Mouse (Mus musculus) embryo, embryonic 10.5 days (tissue): Measurements from ENCODE around the gene Hist1h3b.

Experiments used
- DNase-seq: peaks from one replicate; pipeline ENCODE4 v3.0.0-alpha.2; 2015; ENCODE audit warnings: low spot score

Gene Hist1h3b

DNA sequence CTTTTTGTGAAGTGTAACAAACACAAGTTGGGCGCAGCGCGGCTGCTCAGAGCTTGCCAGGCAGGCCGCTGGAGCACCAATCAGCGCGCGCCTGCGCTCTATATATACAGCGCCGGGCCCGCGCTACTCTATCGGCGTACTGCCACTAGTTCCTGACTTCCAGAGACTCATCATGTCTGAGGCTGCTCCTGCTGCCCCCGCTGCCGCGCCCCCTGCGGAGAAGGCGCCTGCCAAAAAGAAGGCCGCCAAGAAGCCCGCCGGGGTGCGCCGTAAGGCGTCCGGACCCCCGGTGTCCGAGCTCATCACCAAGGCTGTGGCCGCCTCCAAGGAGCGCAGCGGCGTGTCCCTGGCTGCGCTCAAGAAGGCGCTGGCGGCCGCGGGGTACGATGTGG, 13.4 kb upstream of the Hist1h3b start, which contains the start of gene Hist1h1c:
TSS of gene Hist1h1c (plus strand) at position 132 of the 392 bp plus-strand sequence.
- peak; percentile 96 for DNase-seq

DNA sequence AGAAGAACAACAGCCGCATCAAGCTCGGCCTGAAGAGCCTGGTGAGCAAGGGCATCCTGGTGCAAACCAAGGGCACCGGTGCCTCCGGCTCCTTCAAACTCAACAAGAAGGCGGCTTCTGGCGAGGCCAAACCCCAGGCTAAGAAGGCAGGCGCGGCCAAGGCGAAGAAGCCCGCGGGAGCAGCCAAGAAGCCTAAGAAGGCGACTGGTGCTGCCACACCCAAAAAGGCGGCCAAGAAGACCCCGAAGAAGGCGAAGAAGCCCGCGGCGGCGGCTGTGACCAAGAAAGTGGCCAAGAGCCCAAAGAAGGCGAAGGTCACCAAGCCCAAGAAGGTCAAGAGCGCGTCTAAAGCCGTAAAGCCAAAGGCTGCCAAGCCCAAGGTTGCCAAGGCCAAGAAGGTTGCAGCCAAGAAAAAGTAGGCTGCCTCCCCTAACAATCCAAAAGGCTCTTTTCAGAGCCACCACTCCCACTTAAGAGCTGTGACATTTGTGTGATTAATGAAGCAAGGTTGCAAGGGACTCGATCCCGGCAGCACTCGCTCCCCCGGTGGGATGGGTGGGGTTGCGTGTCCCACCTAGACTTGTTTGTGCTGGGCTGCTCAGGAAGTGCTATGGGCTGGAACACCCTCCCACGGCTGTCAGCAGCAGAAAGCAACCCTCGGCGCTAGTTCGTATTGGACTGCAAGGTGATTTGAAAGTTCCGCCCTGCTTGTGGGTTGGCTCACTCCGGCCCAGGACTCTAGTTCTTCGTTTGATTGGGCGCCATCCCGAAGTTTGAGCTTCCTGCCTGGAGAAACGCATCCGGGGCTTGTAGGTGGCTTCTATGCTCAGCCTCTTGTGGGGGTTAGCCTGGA, 12.8 kb upstream of the Hist1h3b start:
- peak; percentile 94 for DNase-seq

DNA sequence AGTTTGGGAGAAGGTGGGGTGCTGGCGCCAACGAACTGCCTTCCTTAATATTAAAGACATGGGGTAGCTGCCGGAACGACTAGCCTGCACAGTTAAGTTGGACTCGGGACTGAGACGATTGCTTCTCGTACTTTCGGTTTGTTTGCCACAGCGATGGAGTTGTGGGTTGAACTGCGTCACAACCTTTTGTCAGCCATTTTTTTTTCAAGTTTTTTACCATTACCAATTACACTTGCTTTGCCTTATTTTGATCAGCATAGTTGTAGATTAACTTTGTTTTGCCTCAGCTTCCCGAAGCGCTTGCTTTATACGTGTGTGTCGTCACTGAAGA, 12.2 kb upstream of the Hist1h3b start:
- DNase-seq, result no peak

DNA sequence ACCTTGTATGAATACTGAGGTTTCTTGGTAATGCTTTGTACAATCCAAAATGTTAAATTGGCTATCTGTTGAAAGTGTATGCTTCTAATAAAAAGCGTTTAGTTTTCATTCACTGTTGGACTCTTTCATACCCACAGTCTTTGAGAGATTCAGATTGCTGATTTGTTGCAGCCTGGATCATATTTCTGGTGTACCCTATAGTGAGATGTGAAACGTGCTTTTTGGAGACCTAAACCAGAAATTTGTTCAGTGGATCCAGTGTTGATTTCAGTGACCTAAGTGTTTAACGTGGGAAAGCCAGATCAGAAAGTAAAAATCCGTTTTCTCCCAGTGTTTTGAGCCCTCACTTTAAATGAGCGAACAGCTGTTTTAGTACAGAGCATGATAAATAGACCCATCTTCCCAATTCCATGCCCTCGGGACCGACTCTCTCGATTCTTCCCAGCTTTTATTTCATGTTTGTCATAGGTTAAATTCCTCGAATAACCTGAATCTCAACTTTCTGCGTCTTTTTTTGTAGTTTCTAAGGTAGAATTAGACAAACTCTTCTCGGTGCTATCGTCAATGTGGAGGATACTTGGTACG, 11.7 kb upstream of the Hist1h3b start:
- DNase-seq, result peak; percentile 63

DNA sequence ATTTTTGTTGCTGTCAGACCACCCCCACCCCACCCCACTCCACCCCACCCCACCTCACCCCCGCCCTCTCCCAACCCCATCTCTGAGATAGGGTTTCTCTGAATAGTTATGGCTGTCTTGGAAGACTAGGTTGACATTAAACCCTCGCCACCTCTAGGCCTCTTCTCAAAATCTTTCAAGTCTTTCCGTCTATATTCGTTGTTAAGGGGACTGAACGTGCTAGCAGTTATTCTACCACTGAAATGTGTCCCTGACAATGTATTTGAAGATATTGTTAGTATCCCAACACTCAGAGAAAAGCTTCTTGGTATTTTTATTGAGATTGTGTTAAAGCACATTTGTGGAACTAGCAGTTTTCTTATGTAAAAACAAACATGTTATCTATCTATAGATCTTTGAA, 11.2 kb upstream of the Hist1h3b start:
- peak; percentile 35 for DNase-seq

DNA sequence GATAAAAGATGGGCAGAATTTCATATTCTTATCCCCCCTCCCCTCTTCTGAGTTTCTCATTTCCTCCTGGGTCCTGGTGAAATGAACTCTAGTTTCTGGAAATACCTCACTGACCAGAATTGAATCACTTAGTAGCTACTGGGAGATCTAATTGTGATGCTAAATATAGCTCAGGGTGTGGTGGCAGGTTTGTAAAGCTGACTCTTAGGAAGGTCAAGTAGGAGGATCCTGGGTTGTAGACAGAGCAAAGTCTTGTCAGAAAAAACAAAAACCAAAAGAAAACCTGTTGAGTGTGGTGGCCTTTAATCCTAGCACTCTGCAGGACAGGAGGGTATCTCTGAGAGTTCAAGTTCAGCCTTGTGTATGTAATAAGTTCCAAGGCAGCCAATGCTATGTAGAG, 10.1 kb upstream of the Hist1h3b start:
- no peak for DNase-seq

DNA sequence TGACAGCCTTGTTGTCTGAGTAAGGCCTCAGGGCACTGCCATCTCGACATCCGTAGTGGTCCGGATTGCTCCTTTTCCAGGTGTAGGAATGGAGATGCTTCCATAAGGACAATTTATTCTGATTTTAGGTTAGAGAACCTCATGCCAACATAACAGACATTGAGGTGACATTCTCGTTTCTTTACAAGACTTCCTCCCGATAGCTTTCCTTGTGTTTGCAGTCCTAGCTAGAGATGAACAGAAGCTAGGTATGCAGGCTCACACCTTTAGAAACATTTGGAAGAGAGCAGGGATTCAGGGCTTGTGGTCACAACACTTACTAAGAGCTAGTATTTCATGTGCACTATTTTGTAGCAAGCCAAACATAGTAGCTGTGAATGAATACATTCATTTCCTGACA, 8.9 kb upstream of the Hist1h3b start:
- peak; percentile 33 for DNase-seq

DNA sequence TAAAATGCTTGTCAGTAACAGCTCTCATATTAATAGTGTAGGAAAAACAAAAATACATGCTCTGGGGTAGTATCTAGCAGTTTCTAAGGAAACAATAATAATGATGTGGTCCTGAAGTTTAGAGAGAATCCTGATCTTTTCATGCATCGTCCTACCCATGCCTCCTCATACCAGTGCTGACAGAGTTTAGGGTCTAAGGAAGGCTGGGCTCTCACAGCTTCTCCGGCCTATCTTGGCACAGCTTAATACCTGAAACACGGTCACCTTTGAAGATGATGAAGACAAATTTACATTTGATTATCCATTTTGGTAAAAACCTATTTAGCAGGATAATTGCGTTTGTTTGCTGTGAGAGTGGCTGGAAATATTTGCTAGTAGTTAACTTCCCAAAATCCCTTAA, 8.1 kb upstream of the Hist1h3b start:
- peak; percentile 63 for DNase-seq

DNA sequence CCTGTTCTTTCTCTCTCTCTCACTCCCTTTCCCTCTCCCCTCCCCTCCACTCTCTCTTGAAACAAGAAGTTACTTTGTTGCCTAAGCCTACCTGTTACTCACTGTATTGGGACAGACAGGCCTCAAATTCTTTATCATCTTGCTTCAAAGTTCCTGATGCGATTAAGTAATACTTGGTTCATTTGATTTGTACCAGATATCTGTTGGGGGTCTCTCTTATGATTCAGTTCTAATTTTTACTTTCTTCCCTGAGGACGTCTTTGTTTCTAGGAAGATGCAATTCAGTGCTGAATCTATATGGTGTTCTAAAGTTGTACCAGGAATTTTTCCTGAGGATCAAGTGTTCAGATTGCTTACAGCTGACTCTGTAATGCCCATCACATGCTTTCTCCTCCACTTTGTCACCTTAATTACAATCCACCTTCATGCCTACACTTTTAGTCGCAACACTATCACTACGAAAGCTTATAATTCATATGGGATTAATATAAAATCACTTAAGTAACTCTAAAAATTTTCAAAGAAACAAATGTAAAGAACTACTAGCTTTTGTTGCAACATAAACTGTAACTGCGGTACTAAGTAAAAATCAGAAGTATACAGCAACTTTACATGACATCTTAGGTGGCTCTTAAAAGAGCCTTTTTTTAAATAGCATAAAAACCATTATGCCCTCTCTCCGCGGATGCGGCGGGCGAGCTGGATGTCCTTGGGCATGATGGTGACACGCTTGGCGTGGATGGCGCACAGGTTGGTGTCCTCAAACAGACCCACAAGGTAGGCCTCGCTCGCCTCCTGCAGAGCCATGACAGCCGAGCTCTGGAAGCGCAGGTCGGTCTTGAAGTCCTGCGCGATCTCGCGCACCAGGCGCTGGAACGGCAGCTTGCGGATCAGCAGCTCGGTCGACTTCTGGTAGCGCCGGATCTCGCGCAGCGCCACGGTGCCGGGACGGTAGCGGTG, 7.4 kb upstream of the Hist1h3b start:
- peak; percentile 75 for DNase-seq

DNA sequence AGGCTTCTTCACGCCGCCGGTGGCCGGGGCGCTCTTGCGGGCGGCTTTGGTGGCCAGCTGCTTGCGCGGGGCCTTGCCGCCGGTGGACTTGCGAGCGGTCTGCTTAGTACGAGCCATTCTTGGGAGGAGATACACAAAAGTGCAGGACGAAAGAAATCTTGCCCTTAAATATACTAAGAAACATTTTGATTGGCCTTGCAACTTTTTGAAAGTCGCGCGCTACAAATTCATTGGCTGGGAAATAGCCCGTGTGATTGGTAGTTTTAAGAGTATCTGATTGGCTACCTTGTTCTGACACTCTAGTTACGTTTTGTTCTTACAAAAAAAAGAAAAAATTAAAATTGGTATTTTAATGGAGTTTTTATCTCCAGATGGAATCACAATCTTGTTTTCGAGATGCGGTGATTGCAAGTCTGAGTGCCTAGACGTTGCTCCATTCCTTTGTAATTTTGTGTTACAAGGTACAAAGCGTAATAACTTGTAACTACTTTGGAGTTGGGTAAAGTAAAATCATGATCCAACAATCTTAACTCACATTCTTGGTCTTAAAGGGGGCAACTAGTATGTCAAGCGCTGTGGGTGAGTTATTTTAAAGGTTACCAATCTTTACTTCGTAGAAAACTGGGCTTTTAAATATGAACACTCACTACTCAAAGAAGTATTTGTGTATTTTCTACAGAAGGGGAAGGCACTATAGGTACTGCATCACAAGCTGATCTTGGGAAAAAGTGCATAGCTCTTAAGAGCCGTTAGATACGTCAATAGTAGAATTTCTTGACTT, 6.5 kb upstream of the Hist1h3b start, which contains the start of gene Hist1h3c:
TSS of gene Hist1h3c (minus strand) at position 222 of the 781 bp plus-strand sequence.
- DNase-seq, result peak; percentile 94

DNA sequence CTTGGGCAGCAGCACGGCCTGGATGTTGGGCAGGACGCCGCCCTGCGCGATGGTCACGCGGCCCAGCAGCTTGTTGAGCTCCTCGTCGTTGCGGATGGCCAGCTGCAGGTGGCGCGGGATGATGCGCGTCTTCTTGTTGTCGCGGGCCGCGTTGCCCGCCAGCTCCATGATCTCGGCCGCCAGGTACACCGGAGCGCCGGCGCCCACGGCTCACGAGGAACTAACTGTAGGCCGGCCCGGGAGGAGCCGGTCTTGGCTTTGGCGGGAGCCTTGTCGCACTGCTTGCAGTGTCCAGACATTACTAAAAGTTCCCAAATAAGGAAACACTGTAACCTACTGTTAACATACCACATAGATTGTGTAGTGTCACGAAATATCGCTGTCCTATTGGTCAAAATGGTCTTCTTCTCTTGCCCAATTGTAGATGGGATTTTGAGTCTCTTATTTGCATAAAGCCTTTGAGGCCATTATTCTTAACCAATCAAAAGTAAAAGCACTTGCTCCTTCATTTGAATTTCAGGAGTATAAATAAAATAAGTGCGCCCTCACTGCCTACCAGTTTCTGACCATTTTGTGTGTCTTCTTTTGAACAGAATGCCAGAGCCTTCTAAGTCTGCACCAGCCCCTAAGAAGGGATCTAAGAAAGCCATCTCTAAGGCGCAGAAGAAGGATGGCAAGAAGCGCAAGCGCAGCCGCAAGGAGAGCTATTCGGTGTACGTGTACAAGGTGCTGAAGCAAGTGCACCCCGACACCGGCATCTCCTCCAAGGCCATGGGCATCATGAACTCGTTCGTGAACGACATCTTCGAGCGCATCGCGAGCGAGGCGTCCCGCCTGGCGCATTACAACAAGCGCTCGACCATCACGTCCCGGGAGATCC, 5.6 kb upstream of the Hist1h3b start, which contains the start of gene Hist1h2bb:
TSS of gene Hist1h2bb (plus strand) at position 534 of the 880 bp plus-strand sequence.
- peak; percentile 95 for DNase-seq

DNA sequence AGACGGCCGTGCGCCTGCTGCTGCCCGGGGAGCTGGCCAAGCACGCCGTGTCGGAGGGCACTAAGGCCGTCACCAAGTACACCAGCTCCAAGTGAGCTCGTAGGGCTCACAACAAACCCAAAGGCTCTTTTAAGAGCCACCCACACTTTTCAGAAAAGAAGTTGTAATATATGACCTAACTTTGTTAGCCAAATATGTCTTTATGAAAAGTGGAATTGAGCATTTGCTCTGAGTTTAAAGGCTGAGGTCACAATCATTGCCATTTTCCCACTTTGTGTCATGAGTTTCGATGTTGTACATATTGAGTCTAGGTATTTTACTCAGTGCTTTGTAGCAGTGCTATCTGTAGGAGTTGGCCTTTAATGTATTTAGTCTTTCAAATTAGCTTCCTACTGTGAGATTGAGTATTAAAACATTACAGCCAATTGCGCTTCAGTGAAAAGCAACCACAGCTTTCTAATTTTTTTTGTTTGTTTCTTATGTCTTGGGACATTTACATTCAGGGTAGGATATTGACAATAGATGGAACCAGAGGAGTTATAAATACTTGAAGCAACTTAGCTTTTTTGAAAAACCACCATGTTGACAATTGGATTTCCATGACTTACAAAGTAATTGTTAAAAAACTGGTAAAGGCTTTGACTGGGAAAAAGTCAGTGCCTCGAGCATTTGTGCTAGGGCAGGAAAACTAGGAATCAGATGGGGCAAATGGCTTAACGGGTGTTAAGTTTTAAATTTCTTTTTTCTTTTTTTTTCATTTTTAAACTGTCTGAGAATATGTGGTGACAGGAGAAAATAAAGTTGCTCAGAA, 4.8 kb upstream of the Hist1h3b start:
- DNase-seq, result peak; percentile 79

DNA sequence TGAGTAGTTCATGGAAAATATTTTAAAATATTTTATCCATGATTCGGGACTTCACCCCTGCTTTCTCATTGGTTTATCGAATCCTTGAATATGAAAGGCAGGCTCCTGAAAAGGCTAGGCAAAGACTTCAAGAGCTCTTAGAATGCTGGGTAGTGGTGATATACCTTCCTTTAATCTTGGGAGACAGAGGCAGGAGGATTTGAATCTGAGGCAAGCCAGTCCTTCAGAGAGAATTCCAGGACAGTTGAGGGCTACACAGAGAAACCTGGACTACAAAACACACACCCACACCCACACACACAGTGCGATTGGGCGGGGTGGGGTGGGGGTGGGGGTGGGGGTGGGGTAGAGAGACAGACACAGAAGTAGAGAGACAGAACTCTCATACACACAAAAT, 4.2 kb upstream of the Hist1h3b start:
- DNase-seq, result peak; percentile 69

DNA sequence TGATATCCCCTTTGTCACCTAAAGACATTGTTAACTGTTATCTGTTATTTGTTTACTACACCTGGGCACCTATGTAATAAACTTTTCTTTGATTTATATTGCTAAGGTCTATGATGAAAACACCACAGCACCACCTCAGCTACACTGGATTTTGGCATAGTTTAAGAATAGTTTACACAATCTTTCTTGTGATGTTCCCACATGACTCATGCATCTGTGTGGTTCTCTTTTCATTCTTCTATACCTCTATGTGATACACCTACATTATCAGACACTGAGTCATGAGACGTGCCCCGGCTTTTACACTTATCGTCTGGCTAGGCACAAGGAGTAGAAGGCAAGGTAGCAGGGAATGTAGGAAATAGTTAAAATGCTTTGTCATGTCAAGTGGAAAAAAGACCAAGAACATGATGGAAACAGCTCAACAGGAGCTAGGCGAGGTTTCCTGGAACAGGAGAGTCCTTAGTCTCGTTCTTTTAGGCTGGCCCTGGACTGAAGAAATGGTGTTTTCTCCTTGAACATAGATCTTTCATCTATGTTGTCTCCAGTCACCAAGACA, 2.4 kb upstream of the Hist1h3b start:
- no peak for DNase-seq

DNA sequence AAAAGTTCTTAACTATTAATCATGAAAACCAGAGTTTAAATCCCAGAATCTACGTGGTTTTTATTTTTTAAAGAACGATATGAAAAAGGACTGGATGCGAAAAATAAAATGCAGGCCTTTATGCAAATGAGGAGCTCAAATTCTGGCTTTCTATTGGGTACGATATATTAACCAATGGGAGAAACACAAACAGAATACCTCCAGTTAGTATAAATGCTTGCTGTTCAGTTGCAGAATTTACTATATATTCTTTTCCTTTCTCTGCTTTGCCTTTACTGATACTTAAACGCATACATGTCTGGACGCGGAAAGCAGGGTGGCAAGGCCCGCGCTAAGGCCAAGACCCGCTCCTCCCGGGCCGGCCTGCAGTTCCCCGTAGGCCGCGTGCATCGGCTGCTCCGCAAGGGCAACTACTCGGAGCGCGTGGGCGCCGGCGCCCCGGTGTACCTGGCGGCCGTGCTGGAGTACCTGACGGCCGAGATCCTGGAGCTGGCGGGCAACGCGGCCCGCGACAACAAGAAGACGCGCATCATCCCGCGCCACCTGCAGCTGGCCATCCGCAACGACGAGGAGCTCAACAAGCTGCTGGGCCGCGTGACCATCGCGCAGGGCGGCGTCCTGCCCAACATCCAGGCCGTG, 1.1 kb upstream of the Hist1h3b start, which contains the start of gene Hist1h2ab:
TSS of gene Hist1h2ab (plus strand) at position 288 of the 639 bp plus-strand sequence.
- DNase-seq, result peak; percentile 91

DNA sequence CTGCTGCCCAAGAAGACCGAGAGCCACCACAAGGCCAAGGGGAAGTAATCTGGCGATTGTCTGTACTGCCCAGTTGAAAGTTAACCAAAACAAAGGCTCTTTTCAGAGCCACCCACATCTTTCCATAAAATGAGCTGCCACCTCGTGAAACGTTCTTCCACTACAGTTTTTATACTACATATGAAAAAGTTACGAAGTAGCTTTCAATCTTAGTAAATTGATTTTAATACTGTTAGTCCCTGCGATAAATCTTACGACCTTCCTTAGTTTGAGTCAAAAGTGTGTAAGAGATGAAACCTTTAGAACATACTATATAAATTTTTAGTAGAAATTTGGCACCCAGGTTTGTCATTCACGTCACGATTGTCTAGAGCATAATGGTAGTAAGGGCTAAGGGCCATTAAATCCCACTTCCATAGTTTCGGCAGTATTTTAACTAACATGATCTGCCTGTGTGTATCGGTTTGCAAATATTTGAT, 550 bp upstream of the Hist1h3b start:
- DNase-seq, result peak; percentile 75

DNA sequence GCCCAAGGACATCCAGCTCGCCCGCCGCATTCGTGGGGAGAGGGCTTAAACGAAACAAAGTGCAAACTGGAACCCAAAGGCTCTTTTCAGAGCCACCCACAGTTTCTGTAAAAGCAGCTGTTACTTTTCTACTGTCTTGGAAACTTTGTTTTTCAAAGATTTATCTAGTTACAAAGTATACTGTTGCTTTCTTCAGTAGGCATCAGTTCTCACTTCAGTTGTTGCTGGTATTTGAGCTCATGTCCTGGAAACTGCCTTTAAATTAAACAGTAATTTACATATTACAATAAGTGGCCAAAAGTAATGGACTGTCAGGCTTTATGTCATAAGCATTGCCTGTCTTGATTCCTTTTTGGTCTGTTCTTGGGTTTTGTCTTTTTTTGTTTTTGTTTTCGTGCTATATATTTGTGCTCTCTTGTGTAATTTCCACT, 690 bp downstream of the Hist1h3b start:
- peak; percentile 72 for DNase-seq

DNA sequence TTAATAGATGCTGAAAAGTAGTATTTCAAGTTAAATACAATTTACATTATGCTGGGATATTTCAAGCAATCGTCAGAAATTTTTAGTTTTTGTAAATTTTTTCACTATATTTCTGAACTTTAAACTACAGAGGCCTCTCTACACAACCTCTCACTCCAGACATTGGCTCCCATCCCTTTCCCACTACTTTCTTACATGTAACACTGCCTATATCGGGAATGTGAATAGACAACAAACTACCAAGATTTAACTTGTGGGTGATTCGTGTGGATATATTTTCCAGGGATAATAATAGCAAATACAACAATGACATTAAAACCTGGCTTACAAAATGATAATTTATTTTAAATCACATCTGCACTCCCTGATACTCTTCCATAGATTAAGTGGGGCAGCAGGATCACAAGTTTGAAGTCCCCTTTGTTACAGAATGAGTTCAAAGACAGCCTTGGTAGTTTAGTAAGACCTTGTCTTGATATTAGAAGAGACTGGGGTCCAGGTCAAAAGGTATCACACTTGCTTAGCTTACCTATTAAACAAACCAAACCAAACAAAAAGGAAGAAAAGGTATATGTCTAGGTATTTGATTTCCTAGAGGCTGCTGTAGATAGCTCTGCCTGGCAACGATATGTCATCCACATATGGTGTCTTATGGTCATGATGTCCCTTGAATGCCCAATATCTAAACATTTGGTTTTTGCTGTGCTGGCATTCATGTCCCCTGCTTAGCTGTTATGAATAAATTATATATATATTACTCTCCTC, 1.4 kb downstream of the Hist1h3b start:
- DNase-seq, result peak; percentile 54
